Mouse (Mus musculus) kidney, embryonic 15.5 days (tissue): ENCODE measurements around the gene Zfp853. TPM values are rescaled to one million over a fixed set of nuclear protein-coding genes. Genes with fewer than 3 reads are reported as not detected.

Experiments used
- ATAC-seq: fragments of 200-750 bp; cut with Nextera tagmentation; replicated peaks from 2 replicates; pipeline ENCODE4 v1.8.0; 2017; ENCODE audit warnings: moderate TSS enrichment; ENCODE audit not compliant: low FRiP score
- H3K27ac ChIP-seq: fragments of 300-500 bp; sonication (generic); 2 replicates; pipeline ENCODE4 v1.5.1; 2015; ENCODE audit warnings: mild to moderate bottlenecking, inconsistent platforms
- H3K27me3 ChIP-seq: fragments of 300-500 bp; sonication (generic); 2 replicates; pipeline ENCODE4 v1.6.1; 2015; ENCODE audit warnings: inconsistent platforms
- H3K36me3 ChIP-seq: fragments of 300-500 bp; sonication (generic); 2 replicates; pipeline ENCODE4 v1.6.1; 2015; ENCODE audit warnings: inconsistent platforms
- H3K4me1 ChIP-seq: fragments of 300-500 bp; sonication (generic); 2 replicates; pipeline ENCODE4 v1.6.1; 2015; ENCODE audit warnings: inconsistent platforms
- H3K4me2 ChIP-seq: fragments of 300-500 bp; sonication (generic); 2 replicates; pipeline ENCODE4 v1.6.1; 2015; ENCODE audit warnings: moderate library complexity, mild to moderate bottlenecking, inconsistent platforms
- H3K4me3 ChIP-seq: fragments of 300-500 bp; sonication (generic); replicated peaks from 2 replicates; pipeline ENCODE4 v1.5.1; 2015; ENCODE audit warnings: mild to moderate bottlenecking, inconsistent platforms
- H3K9ac ChIP-seq: fragments of 300-500 bp; sonication (generic); 2 replicates; pipeline ENCODE4 v1.6.1; 2015; ENCODE audit warnings: mild to moderate bottlenecking, inconsistent platforms
- H3K9me3 ChIP-seq: fragments of 300-500 bp; sonication (generic); replicated peaks from 2 replicates; pipeline ENCODE4 v1.6.1; 2016; ENCODE audit warnings: inconsistent platforms
- WGBS: fragments of 180-500 bp; shearing (Covaris S2); methylation state at CpG from one replicate; pipeline ENCODE4 v1.1.7; 2015; ENCODE audit warnings: mixed read lengths; 5-methylcytosine and 5-hydroxymethylcytosine counted together
- polyA plus RNA-seq: library from polyadenylated mRNA; unstranded; fragments of >200 nt; fragmentation: Nextera tagmentation; extraction: Ambion mirVana; gene quantifications from 2 replicates; pipeline ENCODE4 v1.2.1, GENCODE M21; 2015

Gene Zfp853
- 0.08 TPM in 2 replicates for polyA plus RNA-seq

- peaks cover 23% of the 10 kb centered on the region for H3K4me1 ChIP-seq
- H3K36me3 ChIP-seq, result peaks cover 6% of the 10 kb centered on the region; the same call in 1 of the 2 replicates
- ATAC-seq, result no peak
- H3K27me3 ChIP-seq, result peaks cover 63% of the 10 kb centered on the region
- H3K9ac ChIP-seq, result peak within 1 kb of the TSS; percentile 47
- H3K9me3 ChIP-seq, result no peaks in the 10 kb centered on the region
- H3K4me3 ChIP-seq, result peak within 1 kb of the TSS; percentile 51
- 2% methylated on average over 21 of the region's 38 CpGs for WGBS
- H3K27ac ChIP-seq, result no peak within 1 kb of the TSS
- H3K4me2 ChIP-seq, result peak within 1 kb of the TSS; percentile 92
Measured at GRCm38 (mm10) chr5:143293404-143293803, at the start of gene Zfp853. TSS of gene Zfp853 (minus strand) at chr5:143293623.

- Histone ChIP-seq H3K4me3 (no peak overlapping the region), H3K9ac (no peak overlapping the region), H3K9me3 (no peaks in the 10 kb centered on the region), H3K4me1 (no peaks in the 10 kb centered on the region), H3K36me3 (no peaks in the 10 kb centered on the region), H3K27me3 (no peaks in the 10 kb centered on the region), H3K4me2 (no peak overlapping the region), H3K27ac (no peak overlapping the region)
- ATAC-seq, result no peak
- 47% methylated on average over 6 of the region's 6 CpGs for WGBS
Measured at GRCm38 (mm10) chr5:143339603-143340002, 46.2 kb upstream of the Zfp853 start.

- 66% methylated on average over 6 of the region's 6 CpGs for WGBS
- no peak for ATAC-seq
- Histone ChIP-seq H3K4me3 (no peak overlapping the region), H3K36me3 (no peaks in the 10 kb centered on the region), H3K27me3 (no peaks in the 10 kb centered on the region), H3K4me1 (no peaks in the 10 kb centered on the region), H3K9me3 (no peaks in the 10 kb centered on the region), H3K4me2 (no peak overlapping the region), H3K27ac (no peak overlapping the region), H3K9ac (no peak overlapping the region)
Measured at GRCm38 (mm10) chr5:143336559-143336958, 43.1 kb upstream of the Zfp853 start.

DNA sequence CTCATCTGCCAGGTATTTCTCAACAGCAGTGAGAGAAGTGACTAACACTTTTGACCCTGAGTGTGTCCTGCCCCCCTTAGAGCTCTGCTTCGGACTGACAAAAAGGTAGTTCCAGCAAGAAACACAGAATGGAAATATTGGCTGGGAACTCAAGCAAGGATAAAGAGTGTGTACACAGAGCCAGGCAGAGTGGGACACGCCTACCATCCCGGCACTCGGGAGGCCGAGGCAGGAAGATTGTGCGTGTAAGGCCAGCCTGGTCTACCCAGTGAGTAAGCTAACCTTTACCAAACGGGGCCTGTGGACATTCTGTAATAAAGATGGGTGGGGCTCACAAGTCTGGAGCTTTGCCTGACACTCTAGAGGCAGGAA is 41.7 kb upstream of the Zfp853 start:
- Histone ChIP-seq H3K4me1 (peaks cover 2% of the 10 kb centered on the region), H3K9ac (no peak overlapping the region), H3K4me3 (no peak overlapping the region), H3K4me2 (no peak overlapping the region), H3K36me3 (no peaks in the 10 kb centered on the region), H3K9me3 (no peaks in the 10 kb centered on the region), H3K27me3 (no peaks in the 10 kb centered on the region), H3K27ac (no peak overlapping the region)
- no peak for ATAC-seq
- WGBS, result 75% methylated on average over 7 of the region's 7 CpGs

- no peak overlapping the region for H3K4me2 ChIP-seq
- no peaks in the 10 kb centered on the region for H3K36me3 ChIP-seq
- peaks cover 7% of the 10 kb centered on the region for H3K4me1 ChIP-seq
- no peaks in the 10 kb centered on the region for H3K27me3 ChIP-seq
- no peak overlapping the region for H3K27ac ChIP-seq
- no peak overlapping the region for H3K9ac ChIP-seq
- no peaks in the 10 kb centered on the region for H3K9me3 ChIP-seq
- no peak for ATAC-seq
- no peak overlapping the region for H3K4me3 ChIP-seq
- WGBS, result 60% methylated on average over 14 of the region's 14 CpGs
Measured at GRCm38 (mm10) chr5:143334418-143335088, 41.1 kb upstream of the Zfp853 start.

GRCm38 (mm10) chr5:143333872-143334271 is 40.4 kb upstream of the Zfp853 start:
- Histone ChIP-seq H3K27me3 (no peaks in the 10 kb centered on the region), H3K4me1 (peaks cover 8% of the 10 kb centered on the region), H3K36me3 (no peaks in the 10 kb centered on the region), H3K4me2 (peak overlapping the region; percentile 29; the same call in 1 of the 2 replicates), H3K9ac (no peak overlapping the region), H3K27ac (no peak overlapping the region), H3K9me3 (no peaks in the 10 kb centered on the region), H3K4me3 (no peak overlapping the region)
- ATAC-seq, result 0 out of 2 replicates have a peak, but pooled peaks have one; percentile 37
- 12% methylated on average over 5 of the region's 5 CpGs for WGBS

- peak within 1 kb of the TSS; percentile 73 for H3K27ac ChIP-seq
- peak within 1 kb of the TSS; percentile 89 for H3K9ac ChIP-seq
- H3K27me3 ChIP-seq, result no peaks in the 10 kb centered on the region
- H3K4me2 ChIP-seq, result peak within 1 kb of the TSS; percentile 93
- WGBS, result under 1% methylated on average over 57 of the region's 57 CpGs
- ATAC-seq, result peak; percentile 78
- peaks cover 34% of the 10 kb centered on the region for H3K36me3 ChIP-seq
- peaks cover 23% of the 10 kb centered on the region for H3K4me1 ChIP-seq
- peak within 1 kb of the TSS; percentile 97 for H3K4me3 ChIP-seq
- no peaks in the 10 kb centered on the region for H3K9me3 ChIP-seq
Measured at GRCm38 (mm10) chr5:143328690-143329495, 35.5 kb upstream of the Zfp853 start, which contains the start of gene Zdhhc4. TSS of gene Zdhhc4 (minus strand) at chr5:143329256.

- no peaks in the 10 kb centered on the region for H3K27me3 ChIP-seq
- H3K9ac ChIP-seq, result no peak overlapping the region
- no peak for ATAC-seq
- H3K4me3 ChIP-seq, result no peak overlapping the region
- H3K27ac ChIP-seq, result no peak overlapping the region
- peaks cover 25% of the 10 kb centered on the region for H3K4me1 ChIP-seq
- H3K36me3 ChIP-seq, result peaks cover 75% of the 10 kb centered on the region
- 57% methylated on average over 8 of the region's 8 CpGs for WGBS
- no peak overlapping the region for H3K4me2 ChIP-seq
- no peaks in the 10 kb centered on the region for H3K9me3 ChIP-seq
Measured at GRCm38 (mm10) chr5:143317288-143317610, 23.8 kb upstream of the Zfp853 start.

DNA sequence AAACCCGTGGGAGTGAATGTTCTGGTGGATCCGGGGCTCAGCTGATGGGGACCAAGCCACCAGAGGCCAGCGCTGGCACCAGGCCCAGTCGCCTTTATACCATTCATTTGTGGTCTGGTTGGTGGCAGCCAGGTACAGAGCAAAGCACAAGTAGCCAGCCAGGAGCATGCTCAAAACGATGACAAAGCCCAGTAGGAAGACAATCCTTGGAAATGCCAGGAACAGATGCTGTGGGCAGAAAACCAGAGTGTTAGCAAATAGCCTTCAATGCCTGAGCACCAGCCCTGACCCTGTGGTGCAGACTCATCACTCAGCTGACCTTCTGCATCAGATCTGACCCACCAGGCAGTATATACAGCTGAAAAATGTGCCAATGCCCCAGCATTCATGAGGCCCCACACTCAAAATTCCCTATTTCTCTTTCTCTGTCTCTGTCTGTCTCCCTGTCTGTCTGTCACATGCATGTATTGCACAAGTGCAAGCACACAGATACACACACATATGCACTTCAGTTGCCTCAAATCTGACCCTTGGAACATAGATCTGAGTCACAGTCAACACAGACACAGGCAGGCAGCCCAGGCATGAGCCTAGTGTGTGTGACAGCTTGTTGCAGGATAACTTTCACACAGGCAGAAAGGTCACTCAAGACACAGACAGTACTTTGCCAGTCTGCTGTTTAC is 23.3 kb upstream of the Zfp853 start:
- WGBS, result 84% methylated on average over 5 of the region's 5 CpGs

GRCm38 (mm10) chr5:143315514-143315888 is 22.1 kb upstream of the Zfp853 start:
- H3K9me3 ChIP-seq, result no peaks in the 10 kb centered on the region
- WGBS, result 14% methylated on average over 8 of the region's 8 CpGs
- peak overlapping the region; percentile 95 for H3K4me3 ChIP-seq
- peaks cover 75% of the 10 kb centered on the region for H3K36me3 ChIP-seq
- H3K4me2 ChIP-seq, result peak overlapping the region; percentile 91
- H3K27ac ChIP-seq, result 0 out of 2 replicates have a peak overlapping the region, but pooled peaks have one; percentile 18
- peak overlapping the region; percentile 94; the same call in 1 of the 2 replicates for H3K9ac ChIP-seq
- ATAC-seq, result no peak
- no peaks in the 10 kb centered on the region for H3K27me3 ChIP-seq
- H3K4me1 ChIP-seq, result peaks cover 29% of the 10 kb centered on the region

More for the DNA sequence above, 23.3 kb upstream of the Zfp853 start:
- Histone ChIP-seq H3K4me3 (no peak overlapping the region), H3K9ac (no peak overlapping the region), H3K27ac (no peak overlapping the region), H3K27me3 (no peaks in the 10 kb centered on the region), H3K4me2 (no peak overlapping the region), H3K4me1 (peaks cover 26% of the 10 kb centered on the region), H3K9me3 (no peaks in the 10 kb centered on the region), H3K36me3 (peaks cover 75% of the 10 kb centered on the region)
- no peak for ATAC-seq

DNA sequence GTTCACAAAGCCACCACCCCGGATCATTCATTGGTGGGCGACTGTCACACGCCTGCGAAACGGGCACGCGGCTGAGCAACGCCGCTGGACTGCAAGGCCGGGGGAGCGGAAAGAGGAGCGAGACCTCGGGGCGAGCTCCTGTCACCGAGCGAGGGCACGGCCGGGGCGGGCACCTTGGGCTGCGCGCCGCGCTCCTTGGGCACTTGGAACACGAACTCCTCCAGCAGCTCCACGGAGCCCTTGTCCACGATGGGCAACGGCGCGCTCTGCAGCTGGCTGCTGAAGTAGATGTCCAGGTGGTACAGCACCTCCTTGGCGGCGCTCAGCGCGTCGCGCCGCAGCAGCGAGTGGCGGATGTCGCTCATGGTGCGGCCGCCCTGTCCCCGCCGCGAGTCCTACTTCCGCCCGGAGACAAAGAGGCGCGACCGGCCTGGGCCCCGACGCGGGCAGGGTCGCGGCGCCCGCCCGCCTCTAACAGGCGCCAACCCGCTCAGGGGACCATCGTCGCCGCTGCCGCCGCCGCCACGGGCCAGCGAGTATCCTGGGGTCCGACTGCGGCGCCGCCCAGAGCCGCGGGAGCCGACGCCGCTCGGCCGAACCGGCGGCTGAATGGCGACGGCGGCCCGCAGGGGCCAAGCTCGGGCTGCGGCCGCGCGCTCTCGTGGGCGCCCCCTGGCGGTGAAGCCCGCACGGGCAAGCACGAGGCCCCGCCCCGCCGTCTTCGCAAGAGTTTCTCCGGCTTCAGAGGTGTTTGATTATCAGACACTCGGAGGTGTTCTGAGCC is 21.5 kb upstream of the Zfp853 start, which contains the start of gene E130309D02Rik:
E130309D02Rik (minus strand) TSS at position 631 of the 784 bp plus-strand sequence.
- peaks cover 75% of the 10 kb centered on the region for H3K36me3 ChIP-seq
- WGBS, result under 1% methylated on average over 101 of the region's 101 CpGs
- H3K27me3 ChIP-seq, result no peaks in the 10 kb centered on the region

More for the DNA sequence above, 21.5 kb upstream of the Zfp853 start, which contains the start of gene E130309D02Rik:
- peak within 1 kb of the TSS; percentile 91 for H3K4me2 ChIP-seq
- peak within 1 kb of the TSS; percentile 94 for H3K9ac ChIP-seq
- H3K9me3 ChIP-seq, result no peaks in the 10 kb centered on the region
- H3K4me3 ChIP-seq, result peak within 1 kb of the TSS; percentile 95
- H3K27ac ChIP-seq, result peak within 1 kb of the TSS; percentile 94
- ATAC-seq, result peak; percentile 84
- peaks cover 29% of the 10 kb centered on the region for H3K4me1 ChIP-seq
